Mouse (Mus musculus) cortical plate, adult 2 months (tissue): ENCODE results near the gene Pkp1. TPM values are rescaled to one million over a fixed set of nuclear protein-coding genes. Genes with fewer than 3 reads are reported as not detected.

Experiments used
- H3K27ac ChIP-seq: fragments of 200-500 bp; 2 replicates; pipeline ENCODE4 v1.5.1; 2012; ENCODE audit warnings: low read length, control low read depth, inconsistent platforms; ENCODE audit not compliant: insufficient read depth
- H3K4me1 ChIP-seq: fragments of 200-500 bp; 2 replicates; pipeline ENCODE4 v1.6.1; 2011; ENCODE audit warnings: low read length; ENCODE audit not compliant: control insufficient read depth, insufficient read depth
- H3K4me3 ChIP-seq: fragments of 200-500 bp; 2 replicates; pipeline ENCODE4 v1.5.1; 2011; ENCODE audit warnings: mild to moderate bottlenecking, low read length, control low read depth; ENCODE audit not compliant: insufficient read depth
- CTCF ChIP-seq: fragments of 200-500 bp; IDR thresholded peaks from 2 replicates; pipeline ENCODE4 v1.5.1; 2011; ENCODE audit warnings: mild to moderate bottlenecking, control low read depth, low read length; ENCODE audit not compliant: insufficient read depth; ENCODE audit errors: extremely low read depth
- POLR2A ChIP-seq: fragments of 200-500 bp; IDR thresholded peaks from 2 replicates; pipeline ENCODE4 v1.6.1; 2011; ENCODE audit warnings: mild to moderate bottlenecking, low read length, control low read depth; ENCODE audit not compliant: insufficient read depth; ENCODE audit errors: extremely low read depth
- polyA plus RNA-seq: library from polyadenylated mRNA; depleted of rRNA; stranded (reverse); fragments of >200 nt; gene quantifications from 2 replicates; pipeline ENCODE4 v1.2.3, GENCODE M21; 2012

Gene Pkp1
- polyA plus RNA-seq, 1 experiment = 0.15 TPM

DNA sequence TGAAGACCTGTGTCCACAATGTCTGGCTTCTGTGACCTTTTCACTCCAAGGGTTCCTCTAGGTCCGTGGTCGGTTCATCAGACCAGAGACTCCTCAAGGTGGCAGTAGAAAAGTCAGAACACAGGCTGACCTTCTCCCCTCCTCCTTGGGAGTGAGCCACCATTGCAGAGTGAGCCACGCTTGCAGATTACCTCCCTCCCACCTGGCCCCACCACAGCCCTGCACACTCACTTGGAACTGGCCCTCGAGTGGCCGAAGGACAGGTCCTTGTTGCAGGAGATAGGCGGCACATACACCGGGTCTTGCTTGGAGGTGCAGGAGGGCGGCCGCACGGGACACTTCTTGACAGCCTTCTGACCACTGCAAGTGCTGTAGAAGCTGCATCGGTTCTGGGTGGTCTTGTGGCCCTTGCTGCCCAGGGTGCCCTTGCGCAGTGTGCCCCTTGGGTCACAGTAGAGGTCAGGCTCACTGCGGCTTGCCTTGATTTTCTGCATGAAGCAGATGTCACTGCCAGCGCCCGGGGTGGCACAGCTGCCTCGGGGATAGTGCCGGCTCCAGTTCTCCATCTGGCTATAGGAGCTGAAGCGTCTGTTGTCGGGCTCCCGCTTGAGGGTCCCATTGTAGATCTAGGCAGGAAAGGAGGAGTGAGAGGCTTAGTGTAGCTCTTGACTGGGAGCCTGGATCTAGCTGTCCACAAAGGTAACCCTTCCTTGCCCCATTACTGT, 29.4 kb downstream of the Pkp1 start:
- 0 out of 2 replicates have a peak, but pooled peaks cover 1% of the 10 kb centered on the region for H3K4me1 ChIP-seq
- no peak overlapping the region for H3K4me3 ChIP-seq
- no peak overlapping the region for H3K27ac ChIP-seq
- TF ChIP-seq POLR2A (no peak), CTCF (no peak)

DNA sequence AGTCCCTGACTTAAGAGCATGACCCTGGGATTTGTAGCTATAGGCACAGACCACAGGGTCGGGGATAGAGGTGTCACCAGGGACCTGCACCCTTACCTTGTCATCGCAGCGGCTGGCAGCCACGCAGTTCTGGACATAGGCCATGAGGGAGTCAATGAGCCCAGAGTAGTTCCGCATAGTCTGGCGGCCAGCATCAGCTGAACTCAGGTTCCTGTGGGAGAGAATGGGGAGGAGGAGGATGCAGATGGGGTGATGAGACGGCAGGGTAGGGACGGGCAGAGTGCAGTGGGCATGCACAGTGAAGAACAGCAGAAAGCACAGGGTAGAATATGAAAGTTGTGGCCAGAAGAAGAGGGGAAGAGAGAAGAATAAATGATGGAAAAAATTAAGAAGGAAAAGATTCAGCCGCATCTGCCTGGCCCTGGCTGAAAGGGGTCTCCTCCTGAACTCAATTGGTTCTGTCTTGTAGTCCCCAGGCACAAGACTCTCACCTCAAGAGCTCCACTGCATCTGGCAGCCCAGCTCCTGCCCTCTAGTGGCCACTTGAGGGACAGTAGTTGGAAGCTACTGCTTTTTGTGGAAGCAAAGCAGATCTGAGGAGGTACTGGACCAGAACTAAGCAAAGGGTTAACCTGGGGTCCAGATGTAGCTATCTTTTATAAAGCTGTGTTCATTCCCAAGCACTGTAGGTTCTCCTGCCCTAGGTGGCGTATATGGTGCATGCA, 36.5 kb downstream of the Pkp1 start:
- TF ChIP-seq POLR2A (no peak), CTCF (peak; percentile 93)

DNA sequence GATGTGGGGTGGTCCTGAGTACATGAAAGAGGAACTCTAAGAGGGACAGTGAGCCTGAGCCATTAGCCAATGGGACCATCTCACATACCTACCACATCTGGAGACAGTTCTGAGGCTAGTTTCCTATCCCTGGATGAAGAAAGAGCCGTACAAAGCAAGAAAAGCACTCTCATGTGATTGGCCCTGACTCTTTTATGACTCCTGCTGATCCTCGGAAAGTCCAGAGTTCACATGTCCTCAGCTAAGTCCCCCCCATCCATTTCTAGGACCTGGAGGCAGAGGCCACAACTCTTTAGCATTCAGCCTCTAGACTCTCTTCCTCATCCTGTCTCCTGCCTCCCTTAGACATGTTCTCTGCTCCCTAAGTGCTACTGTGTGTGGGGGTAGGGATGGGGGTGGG, 41.8 kb downstream of the Pkp1 start:
- Histone ChIP-seq H3K27ac (no peak overlapping the region), H3K4me3 (no peak overlapping the region), H3K4me1 (no peaks in the 10 kb centered on the region)
- TF ChIP-seq CTCF (no peak), POLR2A (no peak)

More for the DNA sequence above, 36.5 kb downstream of the Pkp1 start:
- no peak overlapping the region for H3K27ac ChIP-seq
- no peak overlapping the region for H3K4me3 ChIP-seq
- H3K4me1 ChIP-seq = no peaks in the 10 kb centered on the region

DNA sequence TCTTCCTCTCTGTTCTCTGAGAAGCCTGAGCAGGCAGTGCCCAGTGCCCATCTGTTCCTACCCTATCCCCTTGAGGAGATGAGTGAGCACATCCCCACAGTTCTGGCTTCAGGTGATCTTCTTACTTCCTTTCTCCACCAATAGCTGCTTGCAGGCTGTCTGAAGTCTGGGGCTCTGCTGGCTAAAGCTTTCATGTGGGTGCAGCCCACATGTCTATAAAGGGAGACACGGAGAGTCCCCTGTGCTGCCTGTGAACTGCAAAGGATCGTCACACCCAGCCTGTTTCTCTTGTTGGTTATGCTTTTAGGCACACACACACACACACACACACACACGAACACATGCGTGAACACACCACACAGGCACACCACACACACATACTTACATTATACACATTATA, 46.0 kb downstream of the Pkp1 start:
- Histone ChIP-seq H3K4me3 (no peak overlapping the region), H3K27ac (no peak overlapping the region), H3K4me1 (no peaks in the 10 kb centered on the region)
- TF ChIP-seq POLR2A = no peak
- no peak for TF ChIP-seq CTCF

DNA sequence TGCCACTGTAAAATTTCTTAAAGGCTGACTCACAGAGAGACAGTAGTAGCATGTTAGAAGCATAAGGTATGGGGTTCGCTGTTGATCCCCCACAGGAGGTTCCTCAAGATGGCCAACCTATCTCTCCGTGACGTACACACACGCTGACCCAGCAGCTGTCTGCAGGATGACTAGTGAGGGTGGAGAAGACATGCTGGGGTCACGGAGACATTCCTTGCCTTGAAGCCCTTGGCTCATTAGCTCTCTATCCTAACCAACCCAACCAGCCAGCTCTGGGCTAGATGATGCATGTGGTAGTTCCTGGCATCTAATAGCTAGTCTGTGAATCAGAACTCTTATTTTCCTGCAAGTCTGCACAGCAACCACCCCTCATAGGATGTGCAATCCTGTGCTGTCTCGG, 50.4 kb downstream of the Pkp1 start:
- Histone ChIP-seq H3K27ac (no peak overlapping the region), H3K4me1 (no peaks in the 10 kb centered on the region), H3K4me3 (no peak overlapping the region)
- TF ChIP-seq CTCF = no peak
- no peak for TF ChIP-seq POLR2A

DNA sequence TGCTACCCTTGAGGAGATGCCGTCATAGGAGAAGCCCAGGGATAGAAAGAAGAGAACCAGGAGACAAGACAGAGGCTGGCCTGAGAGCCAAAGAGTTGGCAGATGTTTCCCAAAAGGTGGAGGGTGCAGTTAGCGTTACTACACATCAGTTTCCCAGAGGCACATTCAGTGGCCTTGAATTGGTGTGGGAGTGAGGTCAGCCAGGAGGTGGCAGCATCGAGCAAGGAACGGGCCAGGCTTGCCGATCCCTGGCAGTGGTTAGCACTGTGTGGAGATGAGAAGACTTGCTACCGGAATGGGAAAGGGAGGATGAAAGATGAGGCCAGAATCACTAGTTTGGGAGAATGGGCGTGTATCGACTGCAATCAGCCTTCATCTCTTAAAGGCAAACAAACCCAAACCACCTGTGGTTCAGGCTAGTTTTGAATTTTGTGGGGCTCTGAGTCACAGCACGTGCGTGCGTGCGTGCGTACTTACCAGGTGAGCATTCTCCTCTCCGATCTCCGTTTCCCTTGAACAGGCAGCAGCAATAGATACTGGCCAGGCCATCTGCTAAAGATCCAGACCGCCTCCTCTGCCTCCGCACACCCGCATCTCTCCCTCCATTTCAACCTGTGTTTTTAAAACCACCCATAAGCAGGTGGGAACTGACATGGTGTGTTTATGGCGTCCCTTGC, 53.4 kb downstream of the Pkp1 start:
- TF ChIP-seq POLR2A (no peak), CTCF (peak; percentile 98)
- Histone ChIP-seq H3K27ac (no peak overlapping the region), H3K4me1 (no peaks in the 10 kb centered on the region), H3K4me3 (no peak overlapping the region)

DNA sequence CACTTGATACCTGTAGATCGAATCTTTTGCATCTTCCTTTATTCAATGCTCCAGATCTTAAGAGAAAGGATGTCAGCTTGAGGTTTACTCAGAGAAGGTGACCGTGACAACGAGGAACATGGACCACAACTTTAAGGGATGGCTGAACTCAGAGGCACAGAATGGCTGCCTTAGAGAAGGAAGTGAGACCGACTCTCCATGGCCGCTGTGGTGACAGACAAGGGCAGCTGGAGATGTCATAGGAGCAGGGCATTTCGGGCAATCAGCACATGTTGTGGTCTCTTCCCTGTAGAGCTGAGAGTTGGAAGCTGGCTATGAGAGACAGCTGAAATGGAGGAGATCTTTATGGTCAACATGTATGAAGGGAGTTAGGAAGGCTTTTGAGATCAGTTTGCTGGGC, 54.2 kb downstream of the Pkp1 start:
- H3K27ac ChIP-seq = no peak overlapping the region
- no peaks in the 10 kb centered on the region for H3K4me1 ChIP-seq
- TF ChIP-seq CTCF (no peak), POLR2A (no peak)
- H3K4me3 ChIP-seq = no peak overlapping the region

DNA sequence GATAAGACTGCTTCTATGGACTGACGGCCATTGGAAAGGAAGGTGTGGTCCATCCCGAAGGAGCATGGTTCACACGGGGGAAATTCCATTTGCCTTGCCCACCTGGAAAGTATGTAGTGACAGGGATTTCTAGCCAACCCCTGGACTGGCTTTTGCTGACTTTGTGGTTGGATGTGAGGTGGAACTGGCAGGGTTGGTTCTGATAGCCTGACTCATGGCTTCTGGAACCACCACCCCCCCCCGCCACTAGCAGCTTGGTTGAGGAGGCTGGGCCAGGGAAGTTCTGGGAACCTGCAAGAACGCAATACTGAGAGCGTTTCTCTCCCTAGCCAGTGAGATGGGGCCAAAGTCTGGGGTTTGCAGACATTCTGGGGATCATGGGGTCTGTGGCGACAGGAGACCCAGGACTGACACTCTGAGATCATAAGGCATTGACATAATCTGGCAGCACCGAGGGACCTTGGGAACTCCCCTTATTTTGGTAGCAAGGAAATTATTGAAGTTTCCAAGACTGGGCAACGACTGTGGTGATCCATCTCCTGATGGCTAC, 55.1 kb downstream of the Pkp1 start:
- no peak overlapping the region for H3K27ac ChIP-seq
- H3K4me1 ChIP-seq = no peaks in the 10 kb centered on the region
- no peak for TF ChIP-seq CTCF
- H3K4me3 ChIP-seq = no peak overlapping the region

DNA sequence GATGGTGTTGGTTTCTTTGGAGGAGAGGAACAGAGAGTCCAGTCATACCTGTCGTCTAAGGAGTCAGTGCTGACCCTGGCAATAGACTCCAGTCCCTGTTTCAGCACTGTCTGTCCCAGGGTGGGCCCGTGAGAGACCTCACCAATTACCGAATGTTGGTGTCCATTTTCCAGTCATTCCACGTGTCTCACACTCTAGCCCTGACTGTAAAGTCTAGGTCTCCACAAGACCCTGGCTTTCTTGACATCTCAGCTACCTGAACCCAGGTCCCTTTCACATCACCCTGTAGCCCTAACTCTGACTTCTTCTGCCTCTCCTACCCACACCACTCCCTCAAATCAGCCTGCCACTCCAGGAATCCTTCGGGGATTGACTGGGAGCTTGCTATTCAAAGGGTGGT, 56.4 kb downstream of the Pkp1 start:
- Histone ChIP-seq H3K4me1 (no peaks in the 10 kb centered on the region), H3K4me3 (no peak overlapping the region), H3K27ac (no peak overlapping the region)
- TF ChIP-seq CTCF (no peak), POLR2A (no peak)

DNA sequence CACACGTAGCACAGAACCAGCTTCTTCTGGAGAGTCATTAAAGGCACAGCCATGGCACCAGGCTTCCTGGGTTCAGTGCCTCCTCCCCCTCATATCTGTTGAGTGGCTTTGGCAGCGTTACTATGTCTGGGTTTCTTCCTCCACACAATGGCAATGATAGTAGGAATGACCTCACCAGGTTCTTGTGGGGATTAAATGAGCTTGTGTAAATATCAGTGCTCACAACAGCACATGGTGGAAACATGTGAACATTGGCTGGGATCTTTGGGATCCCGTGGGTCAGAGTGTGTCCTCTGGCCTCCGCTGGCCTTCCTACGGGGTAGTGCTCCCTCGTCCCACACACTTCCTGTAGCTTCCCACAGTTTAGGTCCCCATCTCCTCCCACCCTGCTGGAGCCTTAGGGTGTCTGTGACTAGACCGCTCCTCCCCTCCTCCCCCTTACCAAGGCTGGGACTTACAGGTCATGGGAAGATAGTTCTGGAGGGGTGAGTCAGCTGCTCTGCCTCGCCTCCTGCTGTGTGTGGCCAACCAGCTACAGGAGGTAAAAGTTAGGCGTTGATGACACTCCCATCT, 56.9 kb downstream of the Pkp1 start:
- no peak for TF ChIP-seq POLR2A
- no peak for TF ChIP-seq CTCF
- H3K4me3 ChIP-seq = no peak overlapping the region

More for the DNA sequence above, 56.9 kb downstream of the Pkp1 start:
- Histone ChIP-seq H3K27ac (no peak overlapping the region), H3K4me1 (no peaks in the 10 kb centered on the region)
